Mouse (Mus musculus): ENCODE results near the gene Cluap1.

DNA sequence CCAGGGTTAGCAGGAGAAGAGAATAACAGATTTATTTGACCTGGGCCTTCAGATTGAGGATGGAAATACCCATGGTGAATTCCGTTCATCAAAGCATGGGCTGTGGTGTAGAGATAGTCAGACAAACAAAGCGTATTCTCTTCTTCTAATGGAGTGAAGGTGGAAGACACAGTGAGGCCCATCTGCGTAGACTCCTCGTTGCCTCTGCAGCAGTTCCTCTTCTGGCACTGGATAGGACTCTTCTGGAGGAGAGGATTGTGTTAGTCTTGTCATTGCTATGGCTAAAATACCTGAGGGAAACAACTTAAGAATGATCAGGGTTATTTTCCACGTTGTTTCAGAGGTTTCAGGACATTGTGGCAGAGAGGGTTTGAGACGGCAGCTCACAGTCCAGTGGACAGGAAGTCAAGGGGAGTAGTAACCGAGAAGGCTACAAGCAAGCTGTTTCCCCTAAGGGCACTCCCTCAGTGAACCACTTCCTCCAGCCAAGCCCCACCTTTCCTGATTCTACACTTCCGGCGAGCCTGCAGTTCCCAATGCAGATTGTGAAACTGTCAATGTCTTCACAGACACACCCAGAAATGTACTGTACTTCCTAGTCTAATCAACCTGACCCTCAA, 13.3 kb upstream of the Cluap1 start:
- no peak for TF ChIP-seq CTCF (IDR thresholded peaks at IDR 0.05; ENCODE audit: low read depth, low read length)
- TF ChIP-seq POLR2A (IDR thresholded peaks at IDR 0.05; ENCODE audit: extremely low read depth, insufficient read depth, low read length), result no peak
